In genomic region chr6:30849818-30850217, GRCm38 (mm10) we compare ENCODE assay signal across 9 mouse cellular contexts. TPM values are rescaled to one million over a fixed set of nuclear protein-coding genes. Genes with fewer than 3 reads are reported as not detected.
DNase-seq lines count a peak whose midpoint lies in the region; ATAC-seq and TF ChIP-seq lines count a peak whose summit lies in the region.
"Had no signal": no experiment of that assay in that cellular context is flagged by ENCODE, and none has a peak within 500 bp of the region (broad histone marks: within the 10 kb centered on the region; RNA-seq: fewer than 3 reads in every experiment).

No protein-coding gene starts in this region.

- TF ChIP-seq POLR2A in thymus, adult 2 months (IDR thresholded peaks at IDR 0.05; ENCODE audit: control insufficient read depth, extremely low read depth, insufficient read depth, low read length, poor library complexity), result no peak

- H3K4me2 ChIP-seq in forebrain, embryonic 14.5 days (ENCODE audit: low read length), result no peak overlapping the region
- H3K4me2 ChIP-seq in forebrain, postnatal 0 days (ENCODE audit: low read depth), result no peak overlapping the region

- peak; percentile 46 for ATAC-seq in forebrain, embryonic 14.5 days
- ATAC-seq in forebrain, postnatal 0 days, result no peak

- H3K9me3 ChIP-seq in forebrain, embryonic 14.5 days (replicated peaks; ENCODE audit: control insufficient read depth, low read length), result no peaks in the 10 kb centered on the region
- H3K9me3 ChIP-seq in forebrain, postnatal 0 days (ENCODE audit: low read length), result no peaks in the 10 kb centered on the region

- peak; percentile 58 for DNase-seq in forebrain, embryonic 14.5 days (ENCODE audit: low spot score)
- no peak for DNase-seq in forebrain, postnatal 0 days
- DNase-seq in kidney, postnatal 14 days, result peak; percentile 5
- no peak for DNase-seq in kidney, postnatal 10 days
- peak; percentile 13 for DNase-seq in cerebellum, adult 8-10 months
- DNase-seq in lung, postnatal 10 days, result peak; percentile 18
- DNase-seq in thymus, adult 18-20 months, result no peak
- DNase-seq in thymus, adult 2 months, result no peak
- DNase-seq: adrenal gland, adult 8-10 months had no signal

- no peak overlapping the region for H3K27ac ChIP-seq in forebrain, embryonic 14.5 days (ENCODE audit: low read depth, low read length)
- no peak overlapping the region for H3K27ac ChIP-seq in forebrain, postnatal 0 days (ENCODE audit: low read depth, low read length)
- H3K27ac ChIP-seq in thymus, adult 2 months (ENCODE audit: control insufficient read depth, insufficient read depth, low read length), result no peak overlapping the region

- no peak overlapping the region for H3K4me3 ChIP-seq in forebrain, embryonic 14.5 days (ENCODE audit: low read depth, low read length)
- no peak overlapping the region for H3K4me3 ChIP-seq in forebrain, postnatal 0 days (ENCODE audit: low read depth, low read length)
- H3K4me3 ChIP-seq in thymus, adult 2 months (ENCODE audit: control insufficient read depth, insufficient read depth, low read length), result no peak overlapping the region

- H3K36me3 ChIP-seq in forebrain, embryonic 14.5 days (ENCODE audit: control insufficient read depth, insufficient read depth, low read length), result peaks cover 10% of the 10 kb centered on the region; the same call in 1 of the 2 replicates
- peaks cover 4% of the 10 kb centered on the region; the same call in 1 of the 2 replicates for H3K36me3 ChIP-seq in forebrain, postnatal 0 days (ENCODE audit: insufficient read depth)
- H3K36me3 ChIP-seq in thymus, adult 2 months (ENCODE audit: control insufficient read depth, insufficient read depth, low read length), result 0 out of 2 replicates have a peak, but pooled peaks cover 2% of the 10 kb centered on the region

- no peak for TF ChIP-seq CTCF in forebrain, postnatal 0 days (IDR thresholded peaks at IDR 0.05; ENCODE audit: low read depth)
- TF ChIP-seq CTCF in thymus, adult 2 months (IDR thresholded peaks at IDR 0.05; ENCODE audit: borderline replicate concordance, control insufficient read depth, extremely low read depth, insufficient read depth, low read length, poor library complexity), result no peak

- peaks cover 3% of the 10 kb centered on the region; the same call in 1 of the 2 replicates for H3K4me1 ChIP-seq in forebrain, embryonic 14.5 days (ENCODE audit: control insufficient read depth, insufficient read depth, low read length)
- H3K4me1 ChIP-seq in forebrain, postnatal 0 days (ENCODE audit: insufficient read depth), result no peaks in the 10 kb centered on the region
- H3K4me1 ChIP-seq in thymus, adult 2 months (replicated peaks; ENCODE audit: control insufficient read depth, insufficient read depth, low read length), result no peaks in the 10 kb centered on the region

- no peaks in the 10 kb centered on the region for H3K27me3 ChIP-seq in forebrain, embryonic 14.5 days (replicated peaks; ENCODE audit: control insufficient read depth, insufficient read depth, low read length)
- no peaks in the 10 kb centered on the region for H3K27me3 ChIP-seq in forebrain, postnatal 0 days (ENCODE audit: insufficient read depth, low read length)
- no peaks in the 10 kb centered on the region for H3K27me3 ChIP-seq in thymus, adult 2 months (ENCODE audit: control insufficient read depth, insufficient read depth, low read length)

- WGBS in forebrain, embryonic 14.5 days, result 58% methylated on average over 2 of the region's 2 CpGs
- 41% methylated on average over 2 of the region's 2 CpGs for WGBS in forebrain, postnatal 0 days
- WGBS in thymus, adult 2 months, result 93% methylated on average over 2 of the region's 2 CpGs

- H3K9ac ChIP-seq in forebrain, embryonic 14.5 days (ENCODE audit: low read length), result no peak overlapping the region
- no peak overlapping the region for H3K9ac ChIP-seq in forebrain, postnatal 0 days

RNA-seq across cellular contexts. Expression of gene Copg2, which starts 46.8 kb away (rescaled TPM):
- polyA plus RNA-seq in forebrain, embryonic 14.5 days (2014; fragmentation: Nextera tagmentation; extraction: Ambion mirVana), result 37.2 and 40.3 TPM in 2 replicates
- total RNA-seq in forebrain, postnatal 0 days (2014; rRNA removed), result 55.9 and 73.0 TPM in 2 replicates
- polyA plus RNA-seq in forebrain, postnatal 0 days (2015; fragmentation: Nextera tagmentation; extraction: Ambion mirVana), result 22.2 and 24.1 TPM in 2 replicates
- polyA plus RNA-seq in thymus, adult 2 months (2012; rRNA removed), result 10.7 and 13.3 TPM in 2 replicates

Comparison
In these comparisons a context has a peak if more than half of its experiments do, and no peak if none do; other contexts are left out.
1. DNase-seq: peak in forebrain, embryonic 14.5 days (single experiment), kidney, postnatal 14 days (single experiment), cerebellum, adult 8-10 months (single experiment) and lung, postnatal 10 days (single experiment); none in forebrain, postnatal 0 days (single experiment), kidney, postnatal 10 days (single experiment), thymus, adult 18-20 months (0 of 2) and thymus, adult 2 months (single experiment).